Mouse (Mus musculus) limb, embryonic 13.5 days (tissue): Measurements from ENCODE around the gene Btn1a1. TPM values are rescaled to one million over a fixed set of nuclear protein-coding genes. Genes with fewer than 3 reads are reported as not detected.
A peak's percentile ranks its signal among the peaks of the same experiment; 100 is the strongest.

Experiments used
- ATAC-seq: fragments of 200-750 bp; cut with Nextera tagmentation; 2 replicates; pipeline ENCODE4 v1.8.0; 2017; ENCODE audit warnings: low read depth, moderate number of reproducible peaks, moderate TSS enrichment; ENCODE audit not compliant: low FRiP score
- H3K27ac ChIP-seq: fragments of 300-500 bp; sonication (generic); 2 replicates; pipeline ENCODE4 v1.5.1; 2015; ENCODE audit warnings: inconsistent platforms, mild to moderate bottlenecking, moderate library complexity
- H3K27me3 ChIP-seq: fragments of 300-500 bp; sonication (generic); 2 replicates; pipeline ENCODE4 v1.6.1; 2015; ENCODE audit warnings: mild to moderate bottlenecking, inconsistent platforms
- H3K36me3 ChIP-seq: fragments of 300-500 bp; sonication (generic); 2 replicates; pipeline ENCODE4 v1.6.1; 2015; ENCODE audit warnings: inconsistent platforms, mild to moderate bottlenecking, moderate library complexity
- H3K4me1 ChIP-seq: fragments of 300-500 bp; sonication (generic); 2 replicates; pipeline ENCODE4 v1.6.1; 2015; ENCODE audit warnings: inconsistent platforms
- H3K4me2 ChIP-seq: fragments of 300-500 bp; sonication (generic); replicated peaks from 2 replicates; pipeline ENCODE4 v1.6.1; 2015; ENCODE audit warnings: inconsistent platforms, mild to moderate bottlenecking, moderate library complexity
- H3K4me3 ChIP-seq: fragments of 300-500 bp; sonication (generic); 2 replicates; pipeline ENCODE4 v1.5.1; 2015; ENCODE audit warnings: moderate library complexity, mild to moderate bottlenecking, inconsistent platforms
- H3K9ac ChIP-seq: fragments of 300-500 bp; sonication (generic); 2 replicates; pipeline ENCODE4 v1.6.1; 2015; ENCODE audit warnings: mild to moderate bottlenecking, inconsistent platforms
- H3K9me3 ChIP-seq: fragments of 300-500 bp; sonication (generic); 2 replicates; pipeline ENCODE4 v1.6.1; 2016; ENCODE audit warnings: inconsistent platforms
- WGBS: fragments of 180-500 bp; shearing (Covaris S2); methylation state at CpG from one replicate; pipeline ENCODE4 v1.1.7; 2015; 5-methylcytosine and 5-hydroxymethylcytosine counted together
- polyA plus RNA-seq: library from polyadenylated mRNA; unstranded; fragments of >200 nt; fragmentation: Nextera tagmentation; extraction: Ambion mirVana; gene quantifications from 2 replicates; pipeline ENCODE4 v1.2.1, GENCODE M21; 2015

Gene Btn1a1
- polyA plus RNA-seq, 1 experiment from 2014 or later: 0.45 TPM

DNA sequence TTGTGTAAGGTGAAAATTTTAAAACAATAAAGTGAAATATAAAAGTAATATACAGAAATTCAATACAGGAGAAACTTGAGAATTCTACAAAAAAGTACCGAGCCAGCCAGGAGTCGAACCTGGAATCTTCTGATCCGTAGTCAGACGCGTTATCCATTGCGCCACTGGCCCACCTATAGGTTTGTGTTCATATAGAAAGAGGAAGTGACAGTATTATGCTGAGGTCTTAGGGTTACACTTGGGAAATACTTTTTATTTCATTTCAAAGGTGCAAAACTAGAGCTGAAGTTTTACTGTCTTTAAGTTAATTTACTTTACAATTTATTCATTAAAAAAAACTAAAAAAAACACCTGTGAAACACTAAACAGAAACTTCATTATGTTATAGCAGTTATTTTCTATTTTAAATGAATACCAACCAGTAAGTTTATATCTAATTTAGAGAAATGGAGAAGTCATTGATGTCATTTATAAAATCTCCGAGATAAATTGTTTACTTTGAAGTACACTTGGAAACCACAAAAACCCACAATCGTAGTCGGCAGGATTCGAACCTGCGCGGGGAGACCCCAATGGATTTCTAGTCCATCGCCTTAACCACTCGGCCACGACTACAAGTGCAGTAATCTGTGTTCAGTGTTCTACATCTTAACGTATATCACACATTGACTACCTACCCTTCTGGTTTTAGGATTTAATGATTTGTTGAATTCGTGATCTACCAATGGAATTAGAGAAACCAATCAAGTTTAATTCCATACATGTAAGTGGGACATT is 34.9 kb upstream of the Btn1a1 start:
- peak overlapping the region; percentile 43 for H3K4me2 ChIP-seq
- no peaks in the 10 kb centered on the region for H3K9me3 ChIP-seq
- peak overlapping the region; percentile 15; the same call in 1 of the 2 replicates for H3K4me3 ChIP-seq
- H3K27me3 ChIP-seq: peaks cover 3% of the 10 kb centered on the region; the same call in 1 of the 2 replicates
- H3K4me1 ChIP-seq: peaks cover 34% of the 10 kb centered on the region
- no peak overlapping the region for H3K27ac ChIP-seq
- 3% methylated on average over 17 of the region's 17 CpGs for WGBS
- ATAC-seq: 0 out of 2 replicates have a peak, but pooled peaks have one; percentile 38
- H3K36me3 ChIP-seq: no peaks in the 10 kb centered on the region
- no peak overlapping the region for H3K9ac ChIP-seq

DNA sequence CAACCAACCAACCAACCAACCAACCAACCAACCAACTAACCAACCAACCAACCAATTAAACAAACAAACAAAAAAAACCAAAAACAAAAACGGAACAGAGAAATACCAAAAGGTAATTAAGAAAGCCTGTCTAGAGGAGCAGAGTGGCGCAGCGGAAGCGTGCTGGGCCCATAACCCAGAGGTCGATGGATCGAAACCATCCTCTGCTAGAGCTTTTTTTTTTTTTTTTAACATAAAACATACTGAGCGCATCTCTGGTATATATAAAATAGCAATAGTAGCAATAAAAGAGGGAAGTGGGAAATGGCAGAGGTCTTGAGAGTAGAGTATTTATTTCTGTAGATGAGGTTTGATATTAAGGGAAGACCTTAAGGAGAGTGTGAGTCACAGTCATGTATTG is 34.2 kb upstream of the Btn1a1 start:
- H3K4me3 ChIP-seq: no peak overlapping the region
- H3K27me3 ChIP-seq: peaks cover 3% of the 10 kb centered on the region; the same call in 1 of the 2 replicates
- H3K27ac ChIP-seq: no peak overlapping the region
- H3K4me2 ChIP-seq: no peak overlapping the region
- no peaks in the 10 kb centered on the region for H3K36me3 ChIP-seq
- no peak overlapping the region for H3K9ac ChIP-seq
- 15% methylated on average over 7 of the region's 7 CpGs for WGBS
- H3K4me1 ChIP-seq: peaks cover 27% of the 10 kb centered on the region
- H3K9me3 ChIP-seq: no peaks in the 10 kb centered on the region
- ATAC-seq: no peak

DNA sequence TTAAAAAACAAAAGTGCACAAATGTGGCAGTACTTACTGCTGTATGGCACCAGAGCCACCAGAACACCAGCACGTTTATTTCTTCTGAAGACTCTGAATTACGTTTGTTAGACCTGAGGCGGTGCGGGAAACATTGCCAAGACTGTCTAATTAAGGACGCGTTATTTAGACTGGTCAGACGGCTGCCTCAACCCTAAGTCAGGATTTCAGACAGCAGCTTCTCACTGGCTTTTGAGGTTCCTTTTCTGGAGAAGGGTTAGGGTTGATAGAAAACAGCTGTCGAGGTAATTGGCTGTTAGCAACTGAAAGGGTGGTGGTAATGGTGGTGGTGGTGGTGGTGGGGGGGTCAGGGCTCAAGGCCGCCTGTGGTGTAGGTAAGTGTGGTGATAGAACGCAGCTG is 33.0 kb upstream of the Btn1a1 start:
- Histone ChIP-seq H3K9me3 (no peaks in the 10 kb centered on the region), H3K4me3 (peak overlapping the region; percentile 38), H3K27me3 (peaks cover 3% of the 10 kb centered on the region; the same call in 1 of the 2 replicates), H3K36me3 (no peaks in the 10 kb centered on the region), H3K9ac (peak overlapping the region; percentile 14; the same call in 1 of the 2 replicates), H3K4me1 (peaks cover 26% of the 10 kb centered on the region), H3K4me2 (peak overlapping the region; percentile 63), H3K27ac (no peak overlapping the region)
- 1% methylated on average over 10 of the region's 10 CpGs for WGBS
- ATAC-seq: peak; percentile 63; the same call in 1 of the 2 replicates

DNA sequence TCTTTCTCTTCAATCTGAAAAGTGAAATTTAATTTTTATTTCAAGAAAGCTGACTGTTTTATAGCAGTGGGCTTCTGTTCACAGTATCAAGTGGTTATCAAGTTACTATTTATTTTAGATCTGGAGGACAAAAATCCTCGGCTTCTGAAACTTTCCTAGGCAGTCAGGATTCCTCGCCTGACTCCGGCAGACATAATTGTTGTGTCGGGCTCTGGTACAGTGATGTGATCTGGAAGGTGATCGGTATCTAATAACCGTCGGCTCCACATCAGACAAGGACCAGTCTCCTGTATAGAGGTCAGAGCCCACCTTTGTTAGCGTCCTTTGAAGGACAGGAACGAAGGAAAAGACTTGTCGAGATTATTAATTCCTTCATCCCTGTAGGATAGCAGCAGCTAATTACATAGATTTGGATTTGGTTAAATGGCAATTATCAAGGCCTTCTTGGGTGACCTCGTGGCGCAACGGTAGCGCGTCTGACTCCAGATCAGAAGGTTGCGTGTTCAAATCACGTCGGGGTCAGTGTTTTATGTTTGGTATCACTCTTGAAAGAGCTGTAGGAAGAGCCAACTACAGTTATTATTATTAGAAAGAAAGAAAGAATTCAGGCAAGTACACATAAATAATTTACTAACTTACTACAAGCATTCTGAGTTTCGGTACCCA is 32.1 kb upstream of the Btn1a1 start:
- no peak for ATAC-seq
- 3% methylated on average over 19 of the region's 19 CpGs for WGBS
- no peak overlapping the region for H3K27ac ChIP-seq

DNA sequence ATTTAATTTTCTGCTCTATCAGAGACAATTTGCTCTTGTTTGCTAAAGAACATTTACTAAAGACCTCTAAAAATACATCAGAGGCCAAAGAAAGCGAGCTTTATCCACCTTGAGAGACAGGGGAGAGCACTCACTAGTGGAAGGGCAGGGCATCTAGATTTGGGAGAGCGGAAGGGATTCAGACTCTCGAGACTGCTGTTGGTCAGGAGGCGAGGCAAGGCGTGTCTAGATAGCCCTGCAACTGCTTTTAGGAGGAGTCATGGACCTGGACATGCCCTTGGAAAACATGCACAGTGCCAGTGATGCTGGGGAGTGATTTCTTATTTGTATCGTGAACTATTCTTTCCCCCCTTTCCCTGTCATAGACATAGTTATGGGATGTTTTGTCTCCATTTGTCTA is 29.8 kb upstream of the Btn1a1 start:
- H3K4me1 ChIP-seq: peaks cover 25% of the 10 kb centered on the region
- no peak for ATAC-seq
- 85% methylated on average over 6 of the region's 6 CpGs for WGBS

More for the DNA sequence above, 32.1 kb upstream of the Btn1a1 start:
- Histone ChIP-seq H3K36me3 (no peaks in the 10 kb centered on the region), H3K4me3 (peak overlapping the region; percentile 38), H3K4me1 (peaks cover 23% of the 10 kb centered on the region), H3K4me2 (peak overlapping the region; percentile 63), H3K27me3 (peaks cover 3% of the 10 kb centered on the region; the same call in 1 of the 2 replicates), H3K9me3 (no peaks in the 10 kb centered on the region), H3K9ac (no peak overlapping the region)

DNA sequence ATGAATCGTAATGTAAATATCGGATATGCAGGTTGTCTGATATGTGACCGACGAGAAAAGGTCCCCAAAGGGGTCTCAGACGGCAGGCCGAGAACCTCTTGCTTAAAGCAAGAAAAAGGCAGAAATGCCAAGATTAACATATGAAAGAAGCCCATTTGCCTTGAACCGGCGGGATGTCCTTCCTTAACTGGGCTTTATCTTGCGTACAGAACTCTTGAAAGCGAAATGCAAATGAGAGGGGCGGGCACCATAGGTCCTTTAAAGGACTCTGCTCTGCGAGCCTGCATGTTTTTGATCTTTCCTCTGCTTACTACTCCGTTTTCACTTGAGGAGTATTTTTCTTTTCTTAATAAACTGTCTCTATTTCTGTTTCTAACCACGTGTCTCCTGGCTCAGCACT is 26.3 kb upstream of the Btn1a1 start:
- Histone ChIP-seq H3K4me1 (peaks cover 7% of the 10 kb centered on the region; the same call in 1 of the 2 replicates), H3K36me3 (no peaks in the 10 kb centered on the region), H3K4me3 (peak overlapping the region; percentile 28), H3K27ac (no peak overlapping the region), H3K27me3 (0 out of 2 replicates have a peak, but pooled peaks cover under 1% of the 10 kb centered on the region), H3K9ac (no peak overlapping the region), H3K4me2 (peak overlapping the region; percentile 46), H3K9me3 (no peaks in the 10 kb centered on the region)
- ATAC-seq: no peak
- 8% methylated on average over 14 of the region's 14 CpGs for WGBS

More for the DNA sequence above, 29.8 kb upstream of the Btn1a1 start:
- no peak overlapping the region for H3K9ac ChIP-seq
- H3K4me3 ChIP-seq: no peak overlapping the region
- no peak overlapping the region for H3K27ac ChIP-seq
- no peaks in the 10 kb centered on the region for H3K9me3 ChIP-seq
- peaks cover 3% of the 10 kb centered on the region; the same call in 1 of the 2 replicates for H3K27me3 ChIP-seq
- no peak overlapping the region for H3K4me2 ChIP-seq
- H3K36me3 ChIP-seq: no peaks in the 10 kb centered on the region

DNA sequence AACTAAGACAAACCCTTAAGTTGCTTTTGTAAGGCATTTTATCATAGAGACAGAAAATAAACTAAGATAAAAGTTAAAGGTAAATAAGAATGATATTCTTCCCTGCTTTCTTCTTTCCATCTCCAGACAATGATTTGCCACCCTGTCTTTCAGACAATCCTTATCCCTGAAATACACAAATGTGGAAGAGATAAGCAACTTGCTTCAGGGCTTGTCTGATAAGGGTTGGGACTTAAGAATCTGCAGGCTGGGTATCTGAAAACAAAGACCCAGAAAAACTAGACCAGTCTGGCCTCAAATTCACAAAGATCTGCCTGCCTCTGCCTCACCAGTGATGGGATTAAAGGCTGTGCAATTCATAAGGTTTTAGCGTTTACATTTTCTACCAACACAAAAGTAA is 25.6 kb upstream of the Btn1a1 start:
- Histone ChIP-seq H3K27me3 (no peaks in the 10 kb centered on the region), H3K9ac (no peak overlapping the region), H3K4me1 (peaks cover 7% of the 10 kb centered on the region; the same call in 1 of the 2 replicates), H3K27ac (no peak overlapping the region), H3K4me2 (no peak overlapping the region), H3K36me3 (no peaks in the 10 kb centered on the region), H3K4me3 (no peak overlapping the region), H3K9me3 (no peaks in the 10 kb centered on the region)
- WGBS: 20% methylated on average over 1 of the region's 1 CpGs
- ATAC-seq: no peak

DNA sequence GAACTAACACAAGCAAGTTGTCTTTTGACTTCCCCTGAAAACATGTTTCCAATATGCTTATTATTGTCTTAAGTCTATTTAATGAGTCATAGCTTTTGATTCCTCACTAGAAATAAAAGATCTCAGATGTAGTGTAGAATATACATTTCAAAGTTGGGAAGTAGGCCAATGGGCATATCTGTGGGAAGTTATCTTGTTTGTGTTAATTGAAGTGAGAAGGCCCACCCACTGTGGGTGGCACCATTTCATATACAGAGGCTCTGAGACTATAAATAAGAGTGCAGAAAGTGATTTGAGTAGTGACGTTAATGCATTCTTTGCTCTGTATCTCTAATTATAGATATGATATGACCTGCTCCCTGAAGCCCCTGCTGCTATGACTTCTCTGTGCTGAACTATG is 25.2 kb upstream of the Btn1a1 start:
- Histone ChIP-seq H3K4me1 (peaks cover 7% of the 10 kb centered on the region; the same call in 1 of the 2 replicates), H3K9ac (no peak overlapping the region), H3K4me3 (no peak overlapping the region), H3K4me2 (no peak overlapping the region), H3K9me3 (no peaks in the 10 kb centered on the region), H3K27me3 (no peaks in the 10 kb centered on the region), H3K36me3 (no peaks in the 10 kb centered on the region), H3K27ac (no peak overlapping the region)
- WGBS: 74% methylated on average over 1 of the region's 1 CpGs
- no peak for ATAC-seq

DNA sequence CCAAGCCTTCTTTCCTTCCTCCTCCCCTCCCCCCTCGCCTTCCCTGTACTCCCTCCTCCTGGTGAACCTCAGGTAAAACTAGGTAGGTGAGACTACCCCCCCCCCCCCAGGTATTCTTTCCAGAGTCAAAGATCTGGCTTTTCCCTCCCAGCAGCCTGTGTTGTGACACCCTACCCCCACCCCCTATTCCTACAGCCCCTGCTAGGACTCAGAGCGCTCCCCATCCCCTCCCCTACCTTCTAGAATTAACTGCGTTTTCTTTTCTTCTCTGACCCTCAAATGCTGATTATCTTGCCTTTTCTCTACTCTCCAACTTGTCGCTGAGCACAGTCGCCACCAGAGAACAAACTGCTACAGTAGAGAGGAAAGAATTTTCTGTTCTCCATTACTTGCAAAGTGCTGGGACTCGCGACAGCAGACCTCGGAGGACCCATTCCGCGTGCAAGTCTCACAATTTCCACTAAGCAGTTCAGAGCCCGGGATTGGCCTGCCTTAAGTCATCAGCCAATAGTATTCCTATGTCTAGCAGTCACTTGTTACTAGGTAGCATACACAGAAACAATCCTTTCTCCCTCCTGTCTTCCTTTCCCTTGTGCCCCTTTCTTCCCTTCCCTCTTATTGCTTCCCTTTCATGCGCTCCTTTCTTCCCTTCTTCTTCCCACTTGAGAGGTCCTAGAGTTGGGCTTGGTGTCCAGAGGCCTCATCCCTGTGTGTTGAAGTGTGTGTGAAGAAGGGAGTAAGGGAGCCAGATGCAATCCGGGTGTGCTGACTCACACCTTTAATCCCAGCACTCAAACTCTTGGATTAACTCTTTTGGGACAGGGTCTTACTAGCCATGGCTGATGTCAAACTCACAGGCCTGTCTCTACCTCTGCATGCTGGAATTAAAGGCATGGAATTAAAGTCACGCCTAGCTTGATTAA is 23.0 kb upstream of the Btn1a1 start, which contains the start of gene Btn2a2:
Btn2a2 (minus strand) TSS at position 458 of the 923 bp plus-strand sequence.
- peak within 1 kb of the TSS; percentile 42 for H3K4me3 ChIP-seq
- H3K9me3 ChIP-seq: no peaks in the 10 kb centered on the region
- H3K27ac ChIP-seq: no peak within 1 kb of the TSS
- peaks cover 13% of the 10 kb centered on the region; the same call in 1 of the 2 replicates for H3K4me1 ChIP-seq
- WGBS: 9% methylated on average over 14 of the region's 14 CpGs
- H3K27me3 ChIP-seq: no peaks in the 10 kb centered on the region
- peak; percentile 98 for ATAC-seq
- peak within 1 kb of the TSS; percentile 25; the same call in 1 of the 2 replicates for H3K9ac ChIP-seq
- H3K36me3 ChIP-seq: no peaks in the 10 kb centered on the region
- peak within 1 kb of the TSS; percentile 65 for H3K4me2 ChIP-seq

DNA sequence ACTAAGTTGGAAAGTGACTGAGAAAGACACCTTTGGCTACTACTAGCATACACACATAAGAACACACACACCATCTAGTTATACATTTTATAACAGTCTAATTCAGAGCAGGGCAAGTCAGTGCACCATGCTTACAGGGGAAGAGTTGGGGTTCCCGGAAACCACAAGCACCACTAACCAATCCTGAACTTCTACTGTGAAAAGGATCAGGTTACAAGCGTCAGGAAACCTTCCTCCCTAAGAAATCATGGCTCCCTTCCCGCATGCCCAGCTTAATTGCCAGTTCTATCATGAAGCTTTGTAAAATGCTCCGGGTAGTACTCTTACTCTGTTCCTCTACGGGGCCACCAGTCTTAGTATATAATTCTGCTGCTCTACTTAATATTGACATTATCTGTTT is 19.6 kb upstream of the Btn1a1 start:
- Histone ChIP-seq H3K36me3 (no peaks in the 10 kb centered on the region), H3K9ac (no peak overlapping the region), H3K4me3 (no peak overlapping the region), H3K4me1 (peaks cover 8% of the 10 kb centered on the region; the same call in 1 of the 2 replicates), H3K27ac (no peak overlapping the region), H3K9me3 (no peaks in the 10 kb centered on the region), H3K4me2 (no peak overlapping the region; the same call in 1 of the 2 replicates), H3K27me3 (no peaks in the 10 kb centered on the region)
- 30% methylated on average over 5 of the region's 5 CpGs for WGBS
- no peak for ATAC-seq

DNA sequence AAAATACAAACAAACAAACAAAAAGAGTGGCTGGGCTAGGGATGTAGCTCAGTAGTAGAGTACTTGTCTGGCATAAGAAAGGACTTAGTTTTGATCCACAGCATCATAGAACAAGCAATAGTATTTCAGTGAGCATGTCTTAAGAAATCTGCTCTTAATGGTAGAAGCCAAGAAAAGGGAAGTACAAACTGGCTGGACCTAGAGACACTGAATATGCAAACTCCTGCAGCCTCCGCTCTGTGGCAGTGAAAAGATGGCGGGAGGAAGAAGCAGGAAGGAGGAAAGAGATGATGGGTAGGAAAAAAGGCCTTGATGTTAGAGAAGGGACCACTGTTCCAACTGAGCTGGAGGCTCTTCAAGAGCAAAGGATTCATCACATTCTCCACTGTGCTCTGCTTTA is 17.5 kb upstream of the Btn1a1 start:
- H3K27me3 ChIP-seq: no peaks in the 10 kb centered on the region
- 85% methylated on average over 2 of the region's 2 CpGs for WGBS
- H3K27ac ChIP-seq: no peak overlapping the region

More for the DNA sequence above, 17.5 kb upstream of the Btn1a1 start:
- H3K9me3 ChIP-seq: no peaks in the 10 kb centered on the region
- no peaks in the 10 kb centered on the region for H3K36me3 ChIP-seq
- H3K4me3 ChIP-seq: no peak overlapping the region
- no peak overlapping the region for H3K9ac ChIP-seq
- no peak for ATAC-seq
- H3K4me1 ChIP-seq: peaks cover 8% of the 10 kb centered on the region; the same call in 1 of the 2 replicates
- H3K4me2 ChIP-seq: no peak overlapping the region
